Mouse (Mus musculus) monocyte, adult 2 months (primary cell): Measurements from ENCODE around the gene Fbn1.

Experiments
- DNase-seq, 2 experiments: peaks; one replicate each; pipeline ENCODE4 v3.0.0; 2022; ENCODE audit warnings: low spot score in 2 of 2, low read depth in 1 of 2

Fbn1 gene

DNA sequence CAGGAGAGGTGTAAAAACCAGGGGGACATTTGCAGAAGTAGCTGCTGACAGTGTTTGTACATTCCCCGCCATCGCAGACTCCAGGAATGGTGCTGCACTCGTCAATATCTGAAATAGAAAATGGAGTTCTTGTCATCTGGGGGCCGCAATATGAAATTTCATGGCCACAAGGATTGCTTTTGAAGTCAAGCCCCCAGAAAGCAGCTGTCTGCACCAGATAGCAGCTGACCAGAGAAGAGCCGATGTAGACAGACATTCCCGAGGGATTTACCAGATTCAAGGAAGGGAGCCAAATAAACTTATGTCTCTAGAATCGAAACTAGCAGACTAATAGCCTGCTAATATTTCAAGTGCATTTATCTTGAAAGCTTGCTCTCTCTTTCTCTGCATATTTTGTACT, 110.0 kb downstream of the Fbn1 start:
- DNase-seq: no peak

DNA sequence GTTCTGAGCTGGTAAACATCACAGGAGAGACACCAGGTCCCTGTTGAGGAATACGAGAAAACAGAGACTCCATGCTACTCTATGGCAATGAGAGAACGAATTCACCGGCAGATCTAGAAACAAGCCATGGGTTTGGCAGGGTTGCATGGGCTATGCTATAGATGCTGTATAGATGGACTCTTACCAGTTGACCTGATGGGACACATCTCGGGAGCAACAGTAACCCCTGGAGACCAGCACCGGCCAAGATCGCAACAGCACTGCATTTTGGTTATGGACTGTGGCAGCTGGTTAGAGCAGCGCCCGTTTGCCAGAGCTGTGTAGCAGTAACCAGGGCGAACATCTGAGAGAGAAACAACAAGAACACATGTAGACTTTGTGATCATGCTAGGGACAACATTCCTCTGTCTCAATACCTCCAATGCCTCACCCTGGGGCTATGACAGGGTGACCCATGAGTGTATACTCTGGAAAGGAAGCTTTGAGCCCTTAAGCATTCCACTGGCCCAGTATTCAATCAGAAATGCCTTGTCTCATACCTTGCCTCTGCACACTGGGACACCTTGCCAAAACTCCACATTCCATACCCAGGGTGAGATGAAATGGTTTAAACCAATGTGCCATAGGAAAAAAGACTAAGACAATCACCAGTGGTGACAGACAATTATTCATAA, 113.2 kb downstream of the Fbn1 start:
- no peak for DNase-seq

GRCm38 (mm10) chr2:125391582-125391981, 116.2 kb downstream of the Fbn1 start:
- no peak for DNase-seq

DNA sequence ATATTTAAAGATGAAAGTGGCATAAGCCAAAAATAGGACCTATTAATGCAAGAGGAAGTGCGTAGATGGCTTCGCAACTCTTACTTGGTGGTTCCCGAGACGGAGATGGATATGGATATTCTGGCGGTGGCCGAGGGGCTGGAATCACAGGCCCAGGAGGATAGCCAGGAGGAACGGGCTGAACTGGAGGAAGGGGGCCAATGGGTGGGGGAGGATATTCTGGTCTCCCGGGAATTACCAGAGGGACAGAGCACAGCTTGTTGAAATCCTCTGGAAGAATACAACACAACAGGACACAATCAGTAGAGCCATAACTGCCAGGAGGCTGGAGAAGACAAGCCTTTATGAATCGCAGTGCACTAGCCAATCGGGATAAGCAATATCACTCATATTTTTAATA, 118.0 kb downstream of the Fbn1 start:
- DNase-seq: no peak

DNA sequence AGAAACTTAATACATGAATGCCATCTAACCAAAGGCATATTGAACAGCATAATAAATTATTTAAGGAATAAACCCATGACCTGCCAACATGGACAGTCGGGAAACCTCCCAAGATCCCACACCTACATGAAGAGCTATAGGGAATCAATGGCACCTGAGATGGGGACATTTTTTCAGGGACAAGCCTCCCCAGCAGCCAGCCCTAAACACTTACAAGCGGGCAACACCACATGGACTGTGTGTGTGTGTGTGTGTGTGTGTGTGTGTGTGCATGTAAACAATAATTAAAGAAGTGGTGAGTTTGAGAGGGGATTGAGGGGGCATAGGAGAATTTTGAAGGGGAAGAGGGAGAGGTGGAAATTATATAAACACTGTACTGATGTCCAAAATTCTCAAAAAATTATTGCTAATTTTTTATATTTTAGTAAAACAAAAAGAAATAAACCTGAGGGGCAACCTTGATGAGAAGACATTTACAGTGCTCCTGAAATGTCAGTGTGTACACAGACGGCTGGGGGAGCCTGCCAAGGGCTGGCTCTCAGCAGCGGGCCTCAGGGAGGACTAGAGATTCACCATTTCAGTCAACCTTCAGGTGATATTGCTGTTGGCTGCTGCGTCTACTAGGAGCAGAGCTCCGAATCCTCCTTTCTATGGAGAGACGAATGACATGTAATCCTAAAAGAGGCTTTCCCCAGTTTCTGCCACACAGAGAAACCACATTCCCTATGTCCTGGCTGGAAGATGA, 121.4 kb downstream of the Fbn1 start:
- no peak for DNase-seq

DNA sequence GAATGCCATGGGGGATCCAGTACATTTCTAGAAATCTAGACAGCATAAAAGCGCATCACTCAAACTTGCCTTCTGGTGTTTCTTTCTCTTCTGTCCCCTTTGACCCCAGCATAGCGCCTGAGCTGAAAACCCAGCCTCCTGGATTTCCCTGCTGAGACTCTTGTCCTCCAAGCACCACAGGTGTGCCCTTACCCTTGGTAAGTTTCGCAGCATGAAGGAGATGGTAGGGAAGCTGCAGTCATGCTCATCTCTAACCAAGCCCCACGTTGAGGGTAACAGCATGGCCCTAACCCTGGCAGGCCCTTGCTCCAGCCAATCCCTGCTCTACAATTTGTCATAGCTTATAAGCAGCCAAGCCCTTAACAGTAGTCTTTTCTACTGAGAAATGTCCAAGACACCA, 122.9 kb downstream of the Fbn1 start:
- DNase-seq: no peak

- DNase-seq: no peak
Measured at GRCm38 (mm10) chr2:125384415-125384814, 123.4 kb downstream of the Fbn1 start.

DNA sequence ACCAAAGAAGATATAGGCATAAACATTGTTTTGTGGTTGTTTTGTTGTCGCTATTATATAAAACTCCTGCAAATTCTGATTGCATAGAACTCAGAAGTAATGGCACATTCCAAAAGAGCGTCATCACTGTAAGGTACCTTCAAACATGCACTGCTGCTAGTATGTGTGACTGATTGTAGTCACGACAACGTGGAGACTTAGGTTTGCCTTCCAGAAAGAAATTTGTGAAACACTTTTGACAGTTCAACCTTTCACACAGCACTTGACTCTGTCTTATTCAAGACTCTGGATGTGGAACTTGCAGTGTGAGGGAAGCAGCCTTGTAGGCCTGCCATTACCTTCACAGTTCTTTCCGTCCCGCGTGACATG, 124.5 kb downstream of the Fbn1 start:
- no peak for DNase-seq

DNA sequence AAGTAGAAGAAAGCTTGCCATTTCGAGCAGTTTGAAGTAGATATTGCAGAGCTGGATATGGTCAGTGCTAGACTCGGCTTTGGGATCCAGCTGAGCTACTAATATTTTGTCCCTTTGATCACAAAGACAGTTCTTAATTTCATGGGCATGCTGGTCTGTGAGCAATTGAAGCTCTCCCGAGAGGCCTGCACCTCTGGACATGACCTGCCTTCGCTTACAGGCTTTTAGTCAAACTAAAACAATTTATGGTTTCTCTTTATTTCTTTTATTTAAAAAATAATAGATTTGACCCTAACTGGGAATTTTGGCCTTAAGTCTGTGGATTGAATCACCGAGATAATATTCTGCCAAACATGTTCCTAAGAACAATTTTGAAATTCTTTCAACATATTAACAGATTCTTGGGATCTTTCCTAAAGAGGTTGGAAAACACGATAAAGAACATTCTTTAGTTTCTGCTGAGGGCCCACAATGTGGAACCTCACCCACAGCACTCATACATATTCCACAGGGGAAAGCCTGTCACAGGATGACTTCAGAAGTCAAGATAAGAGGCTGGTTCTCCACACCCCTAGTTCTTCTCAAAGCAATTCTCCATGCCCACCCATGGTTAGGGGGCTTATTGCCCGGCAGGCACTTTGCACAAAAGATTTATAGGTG, 125.0 kb downstream of the Fbn1 start:
- DNase-seq: no peak

DNA sequence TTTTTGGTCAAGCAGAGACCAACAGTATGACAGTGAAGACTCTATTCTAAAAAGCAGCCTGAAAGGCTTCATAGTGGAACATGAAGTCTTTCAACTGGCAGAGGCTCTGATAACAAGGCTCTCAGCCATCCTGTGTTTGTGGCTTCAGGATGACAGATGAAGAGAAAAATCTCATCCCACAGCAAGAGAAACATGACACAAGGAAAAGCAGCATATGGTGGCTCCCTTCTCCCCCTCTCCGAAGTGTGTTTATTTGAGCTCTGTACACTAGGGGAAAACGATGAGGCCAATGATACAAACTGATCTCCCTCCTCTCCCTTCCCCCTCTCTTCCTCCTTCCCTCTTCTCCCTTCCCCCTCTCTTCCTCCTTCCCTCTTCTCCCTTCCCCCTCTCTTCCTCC, 127.7 kb downstream of the Fbn1 start:
- DNase-seq: no peak

DNA sequence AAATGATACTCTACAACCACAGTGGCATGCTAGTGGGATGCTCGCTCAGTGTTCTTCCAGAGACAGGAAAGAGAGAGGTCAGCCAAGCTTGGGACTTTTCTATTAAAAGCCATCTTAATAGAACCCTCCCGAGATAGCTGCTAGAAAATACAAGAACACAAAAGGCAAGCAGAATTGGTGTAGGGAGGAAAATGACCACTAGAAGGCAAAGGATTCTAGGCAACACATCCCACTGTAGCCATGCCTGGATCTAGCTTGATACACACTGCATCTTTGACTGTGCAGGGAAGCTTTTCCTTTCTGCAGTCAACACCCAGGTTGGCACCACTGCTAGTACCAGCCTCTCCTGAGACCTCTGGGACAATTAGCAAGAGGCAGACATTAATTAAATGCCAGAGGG, 128.6 kb downstream of the Fbn1 start:
- DNase-seq: no peak

DNA sequence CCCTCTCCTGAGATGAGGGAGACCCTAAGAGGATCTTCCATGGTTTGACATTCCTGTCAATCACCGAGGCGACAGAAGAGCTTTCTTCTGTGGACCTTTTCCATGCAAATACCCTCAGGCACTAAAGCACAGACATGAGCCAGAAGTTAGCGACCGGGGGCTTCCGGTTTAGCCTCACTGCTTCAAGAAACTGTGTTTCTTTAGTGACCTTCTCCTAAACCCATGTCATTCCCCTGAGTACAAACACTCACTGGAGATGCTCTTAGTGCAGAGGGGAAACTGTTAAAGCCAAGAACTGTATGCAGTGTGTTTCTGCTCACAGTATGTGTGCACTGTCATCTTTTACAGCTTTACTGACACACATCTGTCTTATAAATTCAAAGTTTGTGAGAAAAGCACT, 131.9 kb downstream of the Fbn1 start:
- DNase-seq: no peak

DNA sequence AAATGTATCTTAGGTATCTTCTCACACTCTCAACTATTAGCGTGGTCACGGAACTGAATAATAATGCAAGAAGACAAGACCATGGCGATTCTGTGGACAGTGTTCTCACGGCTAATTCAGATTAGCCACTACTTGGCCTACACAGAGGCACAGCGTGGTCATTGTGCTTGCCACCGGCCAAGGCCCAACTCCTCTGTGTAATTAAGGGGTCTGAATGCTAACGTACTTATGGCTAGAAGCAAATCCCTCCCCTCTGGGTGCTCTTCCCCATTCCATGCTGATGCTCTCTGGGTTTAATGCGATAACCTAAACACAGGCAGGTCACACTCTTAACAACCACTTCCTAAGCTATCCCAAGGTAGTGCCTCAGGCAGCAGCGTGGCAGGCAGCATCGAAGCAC, 132.5 kb downstream of the Fbn1 start:
- DNase-seq: no peak

DNA sequence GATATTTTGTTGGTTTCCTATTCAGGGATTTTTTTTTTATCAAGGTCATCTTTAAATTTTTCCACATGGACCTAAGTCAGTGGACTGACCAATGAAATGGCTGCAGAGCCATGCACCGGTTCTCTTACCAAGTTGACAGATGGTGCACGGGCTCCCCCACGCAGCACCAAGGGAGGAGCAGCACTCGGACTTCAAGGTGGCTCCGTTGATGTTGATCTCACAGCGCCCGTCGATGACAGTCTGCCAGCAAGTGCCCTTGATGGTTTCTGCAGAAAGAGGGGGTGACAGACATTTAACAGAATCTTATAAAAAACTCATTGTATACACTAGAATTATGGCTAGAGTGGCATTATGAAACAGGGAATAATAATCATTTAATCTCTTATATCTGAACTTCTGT, 138.1 kb downstream of the Fbn1 start:
- DNase-seq: no peak

DNA sequence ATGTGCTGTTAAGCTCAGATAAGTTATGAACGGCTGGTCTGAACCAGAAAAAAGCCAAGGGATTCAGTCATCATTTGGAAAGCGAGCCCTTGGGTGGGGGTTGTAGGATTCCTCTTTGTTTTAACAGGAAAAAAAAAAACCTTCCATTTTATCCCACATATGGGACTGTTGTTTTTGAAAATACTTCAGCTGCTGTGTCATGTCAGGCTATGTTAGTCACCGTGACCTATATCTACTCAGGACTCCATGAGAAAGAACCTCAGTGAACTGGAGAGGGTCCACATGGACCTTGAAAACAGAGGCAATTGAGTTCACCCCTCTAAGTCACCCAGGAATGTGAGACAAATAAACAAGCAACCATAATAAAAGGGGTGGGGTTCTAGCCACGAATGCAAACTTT, 139.2 kb downstream of the Fbn1 start:
- DNase-seq: no peak

DNA sequence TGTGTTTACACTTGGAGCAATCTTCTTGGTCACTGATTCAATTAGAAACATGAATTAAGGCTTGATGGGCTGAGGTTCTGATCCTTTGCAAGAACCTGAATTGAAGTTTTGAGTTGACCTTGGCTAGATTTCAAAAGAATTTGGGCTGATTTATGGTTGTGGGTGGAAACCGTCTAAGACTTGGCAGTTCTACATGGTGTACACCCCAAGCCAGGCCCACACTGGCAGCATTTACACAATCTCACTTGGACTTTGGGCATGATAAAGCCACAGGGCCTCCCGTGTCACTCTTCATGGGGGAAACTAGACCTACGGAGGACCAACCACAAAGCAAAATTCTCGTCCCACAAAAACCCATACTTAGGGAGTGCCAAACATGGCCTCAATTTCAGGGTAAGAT, 146.1 kb downstream of the Fbn1 start:
- no peak for DNase-seq

- DNase-seq: no peak
Measured at GRCm38 (mm10) chr2:125356486-125356885, 151.3 kb downstream of the Fbn1 start.

DNA sequence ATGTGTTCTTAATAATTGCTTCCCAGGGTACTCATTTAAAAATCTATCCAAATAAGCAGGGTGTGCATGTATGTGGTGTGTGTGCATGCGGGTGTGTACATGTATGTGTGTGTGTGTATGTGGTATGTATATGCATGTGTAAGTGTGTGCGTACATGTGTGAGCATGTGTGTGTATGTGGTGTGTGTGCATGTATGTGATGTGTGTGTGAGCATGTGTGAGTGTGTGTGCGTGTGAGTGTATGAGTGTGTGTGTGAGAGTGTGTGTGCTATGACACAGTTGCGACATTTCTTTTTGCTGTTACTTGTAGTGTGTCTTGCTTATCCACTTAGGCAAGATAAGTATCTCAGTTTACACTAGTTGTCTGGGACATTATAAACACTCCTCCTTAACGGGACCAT, 151.7 kb downstream of the Fbn1 start:
- DNase-seq: no peak

GRCm38 (mm10) chr2:125355216-125355971, 152.4 kb downstream of the Fbn1 start:
- DNase-seq: no peak

DNA sequence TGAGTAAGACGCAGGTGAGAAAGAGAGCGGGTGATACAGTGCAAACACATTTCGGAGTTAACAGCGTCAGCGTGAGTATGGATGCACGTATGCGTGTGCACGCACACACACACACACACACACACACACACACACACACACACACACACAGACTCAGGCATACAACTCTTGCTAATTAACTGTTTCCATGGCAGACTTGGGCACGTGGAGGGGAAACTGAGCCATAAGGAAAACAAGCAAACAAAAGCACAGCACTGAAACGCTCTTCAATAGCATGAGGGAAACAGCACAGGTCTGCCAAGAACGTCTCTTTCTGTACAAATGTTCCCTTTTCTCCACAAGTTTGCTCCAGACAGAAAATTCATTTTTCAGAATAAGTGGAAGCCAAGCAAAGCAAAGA, 153.2 kb downstream of the Fbn1 start:
- DNase-seq: no peak

DNA sequence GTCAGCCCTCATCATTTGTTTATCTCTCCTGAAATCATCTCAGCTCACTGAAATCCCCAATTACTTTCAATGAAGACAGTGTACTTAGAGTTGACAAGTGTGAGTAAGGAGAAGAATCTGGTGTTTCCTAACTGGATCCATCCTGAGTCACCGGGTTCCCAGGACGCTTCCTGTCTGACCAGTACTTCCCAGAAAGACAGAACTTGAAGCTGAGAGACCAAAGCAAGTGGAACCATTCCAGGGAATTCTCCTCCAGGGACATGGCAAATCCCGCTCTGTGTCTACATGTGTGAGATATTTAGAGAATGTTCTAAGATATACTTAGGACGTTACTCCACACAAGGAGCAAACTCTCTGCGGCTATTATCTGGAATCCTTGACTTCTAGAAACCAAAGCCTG, 158.6 kb downstream of the Fbn1 start:
- DNase-seq: no peak
